Mouse (Mus musculus) limb, embryonic 12.5 days (tissue): Measurements from ENCODE around the gene Atoh7. TPM values are rescaled to one million over a fixed set of nuclear protein-coding genes. Genes with fewer than 3 reads are reported as not detected.

Source experiments
- ATAC-seq: fragments of 200-750 bp; cut with Nextera tagmentation; 2 replicates; pipeline ENCODE4 v1.8.0; 2017; ENCODE audit warnings: low read depth, moderate TSS enrichment; ENCODE audit not compliant: insufficient number of reproducible peaks, insufficient read depth, low FRiP score, low TSS enrichment
- H3K27ac ChIP-seq: fragments of 300-500 bp; sonication (generic); 2 replicates; pipeline ENCODE4 v1.5.1; 2016; ENCODE audit warnings: mild to moderate bottlenecking, moderate library complexity
- H3K27me3 ChIP-seq: fragments of 300-500 bp; sonication (generic); 2 replicates; pipeline ENCODE4 v1.6.1; 2016; ENCODE audit warnings: mild to moderate bottlenecking, moderate library complexity
- H3K36me3 ChIP-seq: fragments of 300-500 bp; sonication (generic); 2 replicates; pipeline ENCODE4 v1.6.1; 2016; ENCODE audit warnings: mild to moderate bottlenecking, moderate library complexity
- H3K4me1 ChIP-seq: fragments of 300-500 bp; sonication (generic); replicated peaks from 2 replicates; pipeline ENCODE4 v1.6.1; 2016
- H3K4me2 ChIP-seq: fragments of 300-500 bp; sonication (generic); 2 replicates; pipeline ENCODE4 v1.6.1; 2016; ENCODE audit warnings: mild to moderate bottlenecking, moderate library complexity
- H3K4me3 ChIP-seq: fragments of 300-500 bp; sonication (generic); replicated peaks from 2 replicates; pipeline ENCODE4 v1.5.1; 2016; ENCODE audit warnings: mild to moderate bottlenecking
- H3K9ac ChIP-seq: fragments of 300-500 bp; sonication (generic); replicated peaks from 2 replicates; pipeline ENCODE4 v1.6.1; 2016; ENCODE audit warnings: mild to moderate bottlenecking, moderate library complexity
- H3K9me3 ChIP-seq: fragments of 300-500 bp; sonication (generic); 2 replicates; pipeline ENCODE4 v1.6.1; 2016; ENCODE audit warnings: mild to moderate bottlenecking, moderate library complexity
- WGBS: fragments of 180-500 bp; shearing (Covaris S2); methylation state at CpG from one replicate; pipeline ENCODE4 v1.1.7; 2016; 5-methylcytosine and 5-hydroxymethylcytosine counted together
- polyA plus RNA-seq: library from polyadenylated mRNA; unstranded; fragments of >200 nt; fragmentation: Nextera tagmentation; extraction: Ambion mirVana; gene quantifications from 2 replicates; pipeline ENCODE4 v1.2.1, GENCODE M21; 2016

Gene Atoh7
- polyA plus RNA-seq, 1 experiment from 2014 or later, result 0.60 TPM

DNA sequence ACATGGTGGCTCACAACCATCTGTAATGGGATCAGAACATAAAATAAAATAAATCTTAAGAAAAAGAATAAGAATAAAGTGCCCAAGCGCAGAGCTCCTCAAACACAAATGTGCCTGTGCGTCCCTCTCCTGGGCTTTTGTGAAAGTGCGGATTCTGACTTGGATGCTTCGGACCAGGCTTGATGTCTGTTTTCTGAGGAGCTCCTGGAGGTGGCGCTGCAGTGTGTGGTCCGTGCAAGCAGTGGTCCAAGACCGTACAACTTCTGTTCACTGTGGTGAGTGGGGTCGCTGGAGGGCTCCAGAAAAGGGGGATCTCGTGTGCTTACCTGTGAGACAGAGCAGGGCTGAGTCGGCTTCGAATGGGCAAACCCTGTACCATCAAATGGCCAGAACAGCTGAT, 25.9 kb downstream of the Atoh7 start:
- Histone ChIP-seq H3K4me3 (no peak overlapping the region), H3K36me3 (no peaks in the 10 kb centered on the region), H3K27ac (no peak overlapping the region), H3K9ac (no peak overlapping the region), H3K4me1 (no peaks in the 10 kb centered on the region), H3K27me3 (no peaks in the 10 kb centered on the region), H3K4me2 (no peak overlapping the region), H3K9me3 (no peaks in the 10 kb centered on the region)
- WGBS, result 40% methylated on average over 11 of the region's 11 CpGs
- ATAC-seq, result no peak

DNA sequence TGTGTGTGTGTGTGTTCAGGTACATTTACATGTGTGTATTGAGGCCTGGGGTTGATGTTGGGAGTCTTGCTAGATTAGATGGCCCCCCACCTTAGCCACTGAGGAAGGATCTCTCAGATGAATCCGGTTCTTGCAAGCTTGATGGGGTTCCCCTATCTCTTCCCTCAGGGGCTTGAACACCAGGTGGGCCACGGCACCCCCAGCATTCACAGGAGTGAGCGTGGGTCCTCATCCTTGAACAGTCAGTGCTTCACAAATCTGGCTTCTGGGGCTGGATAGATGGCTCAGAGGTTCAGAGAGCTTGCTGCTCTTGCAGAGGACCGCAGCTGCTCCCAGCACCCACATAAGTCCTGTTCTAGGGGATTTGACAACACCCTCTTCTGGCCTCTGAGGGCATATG, 26.7 kb downstream of the Atoh7 start:
- Histone ChIP-seq H3K36me3 (no peaks in the 10 kb centered on the region), H3K4me2 (no peak overlapping the region), H3K4me3 (no peak overlapping the region), H3K9ac (no peak overlapping the region), H3K27me3 (no peaks in the 10 kb centered on the region), H3K4me1 (no peaks in the 10 kb centered on the region), H3K9me3 (no peaks in the 10 kb centered on the region), H3K27ac (no peak overlapping the region)
- WGBS, result 78% methylated on average over 4 of the region's 4 CpGs
- ATAC-seq, result no peak

DNA sequence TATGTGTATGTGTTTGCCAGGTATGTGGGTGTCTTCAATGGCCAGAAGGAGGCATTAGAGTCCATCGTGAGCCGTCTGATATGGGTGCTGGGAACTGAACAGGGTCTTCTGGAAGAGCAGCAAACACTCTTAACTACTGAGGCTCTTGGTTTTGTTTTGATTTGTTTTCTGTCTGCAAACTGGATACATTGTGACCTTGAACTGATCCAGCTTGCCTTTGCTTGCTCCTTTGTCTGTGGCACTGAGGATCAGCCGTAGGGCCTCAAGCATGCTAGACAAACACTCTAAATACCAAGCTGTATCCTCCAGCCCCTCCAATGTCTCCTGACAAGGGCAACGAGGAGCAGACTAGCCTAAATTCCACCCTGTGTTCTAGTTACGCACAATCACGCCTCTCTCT, 27.7 kb downstream of the Atoh7 start:
- Histone ChIP-seq H3K27ac (no peak overlapping the region), H3K4me2 (no peak overlapping the region), H3K27me3 (no peaks in the 10 kb centered on the region), H3K9me3 (no peaks in the 10 kb centered on the region), H3K4me1 (no peaks in the 10 kb centered on the region), H3K4me3 (no peak overlapping the region), H3K36me3 (no peaks in the 10 kb centered on the region), H3K9ac (no peak overlapping the region)
- 87% methylated on average over 6 of the region's 6 CpGs for WGBS
- no peak for ATAC-seq

DNA sequence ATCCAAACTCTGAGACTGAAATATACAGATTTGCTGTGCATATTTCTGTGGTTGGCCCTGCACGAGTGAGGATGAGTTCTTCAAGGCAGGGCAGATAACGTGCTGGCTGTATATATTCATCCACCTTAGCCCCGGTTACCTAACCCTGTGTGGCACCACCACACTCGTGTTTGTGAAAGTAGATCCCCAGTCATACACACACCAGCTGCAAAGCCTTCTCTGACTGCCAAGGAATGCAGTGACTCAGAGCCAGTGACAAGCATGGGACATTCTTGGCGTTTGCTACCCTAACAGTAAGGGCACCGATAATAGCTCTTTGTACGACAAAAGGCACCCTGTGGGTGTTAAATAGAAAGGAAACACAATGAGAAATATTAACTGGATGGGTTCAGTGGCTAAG, 28.8 kb downstream of the Atoh7 start:
- Histone ChIP-seq H3K4me3 (no peak overlapping the region), H3K9me3 (no peaks in the 10 kb centered on the region), H3K9ac (no peak overlapping the region), H3K36me3 (no peaks in the 10 kb centered on the region), H3K4me2 (no peak overlapping the region), H3K4me1 (no peaks in the 10 kb centered on the region), H3K27me3 (no peaks in the 10 kb centered on the region), H3K27ac (no peak overlapping the region)
- 83% methylated on average over 7 of the region's 7 CpGs for WGBS
- no peak for ATAC-seq

DNA sequence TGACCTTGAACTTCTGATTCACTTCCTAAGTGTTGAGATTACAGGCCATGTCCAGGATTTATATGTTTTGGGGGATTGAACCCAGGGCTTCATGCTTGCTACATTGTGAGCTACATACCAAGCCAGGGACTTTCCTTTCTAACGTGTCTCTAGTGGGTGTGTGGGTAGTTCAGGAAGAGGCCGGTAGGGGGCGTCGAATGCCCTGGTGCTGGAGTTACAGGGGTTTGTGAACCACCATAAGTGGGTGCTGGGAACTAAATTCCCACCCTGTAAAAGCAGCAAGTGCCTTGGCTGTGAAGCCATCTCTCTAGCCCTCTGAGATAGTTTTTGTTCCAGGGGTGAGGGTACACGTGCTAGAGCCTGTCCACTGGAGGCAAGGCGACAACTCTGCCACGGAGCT, 31.0 kb downstream of the Atoh7 start:
- Histone ChIP-seq H3K9me3 (no peaks in the 10 kb centered on the region), H3K9ac (no peak overlapping the region), H3K27me3 (peaks cover 2% of the 10 kb centered on the region; the same call in 1 of the 2 replicates), H3K4me1 (no peaks in the 10 kb centered on the region), H3K4me2 (no peak overlapping the region), H3K36me3 (no peaks in the 10 kb centered on the region), H3K4me3 (no peak overlapping the region), H3K27ac (no peak overlapping the region)
- 77% methylated on average over 7 of the region's 7 CpGs for WGBS
- no peak for ATAC-seq

DNA sequence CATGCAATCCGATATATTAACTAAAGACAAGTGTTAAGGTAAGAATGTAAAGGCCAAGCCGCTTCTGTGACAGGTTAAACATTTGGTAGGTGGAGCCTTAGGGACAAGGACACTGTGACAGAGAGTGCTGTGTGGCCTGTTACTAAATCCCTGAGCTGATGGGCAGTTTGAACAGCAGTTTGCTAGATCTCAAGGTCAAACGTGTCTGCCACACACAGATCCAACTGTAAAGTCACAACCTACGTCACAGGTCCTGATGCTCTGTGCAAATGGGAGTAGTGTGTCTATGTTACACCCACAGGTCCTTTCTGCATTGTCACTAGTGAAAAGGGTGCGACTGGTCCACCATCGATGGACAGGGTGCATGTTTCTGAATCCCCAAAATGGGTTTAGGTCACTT, 32.9 kb downstream of the Atoh7 start:
- Histone ChIP-seq H3K4me2 (no peak overlapping the region), H3K4me3 (no peak overlapping the region), H3K27me3 (peaks cover 4% of the 10 kb centered on the region; the same call in 1 of the 2 replicates), H3K36me3 (no peaks in the 10 kb centered on the region), H3K27ac (no peak overlapping the region), H3K9me3 (no peaks in the 10 kb centered on the region), H3K9ac (no peak overlapping the region), H3K4me1 (no peaks in the 10 kb centered on the region)
- WGBS, result 90% methylated on average over 6 of the region's 6 CpGs
- no peak for ATAC-seq

DNA sequence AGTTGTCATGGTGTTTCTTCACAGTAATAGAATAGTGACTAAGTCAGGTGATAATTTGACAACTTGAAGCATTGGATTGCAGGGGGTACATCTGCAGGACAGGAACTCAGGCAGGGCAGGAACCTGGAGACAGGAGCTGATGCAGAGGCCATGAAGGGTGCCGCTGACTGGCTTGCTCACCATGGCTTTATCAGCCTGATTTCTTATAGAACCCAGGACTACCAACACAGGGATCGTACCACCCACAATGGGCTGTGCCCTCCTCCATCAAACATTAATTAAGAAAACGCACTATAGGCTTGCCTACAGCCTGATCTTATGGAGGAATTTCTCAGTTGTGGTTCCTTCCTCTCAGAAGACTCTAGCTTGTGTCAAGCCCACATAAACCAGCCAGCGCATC, 33.9 kb downstream of the Atoh7 start:
- Histone ChIP-seq H3K4me3 (no peak overlapping the region), H3K27me3 (peaks cover 4% of the 10 kb centered on the region; the same call in 1 of the 2 replicates), H3K9me3 (no peaks in the 10 kb centered on the region), H3K4me2 (no peak overlapping the region), H3K27ac (no peak overlapping the region), H3K9ac (no peak overlapping the region), H3K4me1 (no peaks in the 10 kb centered on the region), H3K36me3 (no peaks in the 10 kb centered on the region)
- 83% methylated on average over 4 of the region's 4 CpGs for WGBS
- ATAC-seq, result no peak

DNA sequence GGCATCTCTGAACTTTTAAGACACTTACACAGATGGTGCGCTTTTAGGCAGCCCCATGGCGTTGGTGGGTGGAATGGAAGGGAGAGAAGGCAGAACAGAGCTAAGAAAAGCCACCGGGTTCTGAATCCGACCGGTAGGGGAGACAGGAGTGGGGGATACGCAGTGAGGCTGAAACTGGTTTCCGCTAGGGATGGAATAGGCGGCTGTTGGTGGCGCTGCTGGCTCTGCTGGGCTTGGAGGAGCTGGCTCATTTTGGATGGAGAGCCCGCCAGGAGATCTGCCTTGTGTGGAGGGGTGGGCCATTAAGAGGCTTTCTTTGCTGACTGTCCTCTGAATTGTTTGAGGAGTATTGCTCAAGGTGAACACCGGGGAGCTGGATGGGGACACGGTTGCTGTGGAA, 36.2 kb downstream of the Atoh7 start:
- Histone ChIP-seq H3K9ac (no peak overlapping the region), H3K27me3 (peaks cover 4% of the 10 kb centered on the region; the same call in 1 of the 2 replicates), H3K4me1 (no peaks in the 10 kb centered on the region), H3K36me3 (no peaks in the 10 kb centered on the region), H3K4me3 (no peak overlapping the region), H3K9me3 (no peaks in the 10 kb centered on the region), H3K27ac (no peak overlapping the region), H3K4me2 (no peak overlapping the region)
- 52% methylated on average over 12 of the region's 12 CpGs for WGBS
- ATAC-seq, result no peak

DNA sequence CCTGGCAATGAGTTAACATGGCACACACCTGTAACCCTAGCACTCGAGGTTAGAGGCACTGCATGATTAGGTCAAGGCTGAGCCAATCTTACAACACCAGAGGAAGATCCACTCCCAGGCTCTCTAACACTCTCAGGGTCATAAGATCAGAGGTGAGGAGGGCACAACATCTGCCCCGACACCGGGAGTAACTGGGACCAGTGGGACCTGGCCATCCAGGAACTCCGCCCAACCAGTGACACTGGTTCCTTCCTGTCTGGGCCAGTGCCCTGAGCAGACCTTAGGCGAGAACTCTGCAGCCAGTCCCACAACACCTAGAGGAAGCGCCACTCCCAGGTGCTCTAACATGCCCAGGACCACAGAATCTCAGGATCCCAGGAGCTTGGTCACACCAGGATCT, 37.0 kb downstream of the Atoh7 start:
- Histone ChIP-seq H3K4me3 (no peak overlapping the region), H3K9ac (no peak overlapping the region), H3K27ac (no peak overlapping the region), H3K4me2 (no peak overlapping the region), H3K9me3 (no peaks in the 10 kb centered on the region), H3K27me3 (peaks cover 4% of the 10 kb centered on the region; the same call in 1 of the 2 replicates), H3K36me3 (no peaks in the 10 kb centered on the region), H3K4me1 (no peaks in the 10 kb centered on the region)
- no peak for ATAC-seq
- 79% methylated on average over 6 of the region's 6 CpGs for WGBS

DNA sequence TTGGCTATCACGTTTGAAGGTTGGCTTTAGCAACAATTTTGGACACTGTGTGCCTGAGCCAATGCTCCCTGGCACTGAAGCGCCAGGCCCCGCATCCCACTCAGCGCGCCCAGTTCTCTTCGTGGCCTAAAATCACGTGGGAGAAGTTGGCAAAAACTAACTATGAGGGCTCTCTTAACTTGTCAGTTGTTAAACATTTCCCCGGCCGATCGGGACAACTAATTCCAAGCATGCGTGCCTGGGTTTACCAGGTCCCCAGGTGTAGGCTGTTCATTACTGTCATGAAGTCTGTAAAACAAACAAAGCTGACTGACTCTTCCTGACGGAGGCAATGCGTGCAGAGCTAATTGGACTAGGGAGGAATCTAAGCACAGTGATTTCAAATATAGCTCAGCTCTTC, 43.2 kb downstream of the Atoh7 start:
- Histone ChIP-seq H3K4me1 (no peaks in the 10 kb centered on the region), H3K27ac (no peak overlapping the region), H3K4me3 (no peak overlapping the region), H3K36me3 (no peaks in the 10 kb centered on the region), H3K9me3 (no peaks in the 10 kb centered on the region), H3K9ac (no peak overlapping the region), H3K4me2 (no peak overlapping the region), H3K27me3 (no peaks in the 10 kb centered on the region)
- 85% methylated on average over 13 of the region's 13 CpGs for WGBS
- ATAC-seq, result no peak
